Mouse (Mus musculus) frontal cortex, postnatal 14 days (tissue): ENCODE data around the gene Grik2.
"Not testable (repeated sequence)": the region's sequence is repeated elsewhere in the genome, so short reads cannot be mapped to it uniquely, and the experiment has no call there.

Experiments used
- DNase-seq, 2 experiments: peaks; one replicate each; pipeline ENCODE4 v3.0.0; 2022; ENCODE audit warnings: low spot score in 2 of 2

Gene Grik2

DNA sequence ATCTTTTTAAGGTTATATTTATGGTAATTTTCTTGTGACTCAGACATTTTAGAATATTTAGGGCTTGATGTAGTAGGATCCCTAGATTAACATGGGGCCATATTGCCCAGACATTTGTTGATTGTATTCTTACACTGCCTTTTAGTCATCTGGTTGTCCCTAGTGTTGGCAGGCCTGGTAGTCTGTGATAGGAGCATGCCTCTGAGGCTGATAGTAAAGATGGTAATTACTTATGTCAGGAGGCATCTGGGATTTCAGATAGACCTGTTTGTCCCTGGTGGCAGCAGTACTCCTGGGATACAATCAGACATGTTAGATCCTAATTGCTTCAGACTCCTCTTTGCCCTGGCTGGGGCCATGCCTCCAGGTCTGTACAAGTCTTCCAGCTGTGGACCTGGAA is 423.3 kb downstream of the Grik2 start:
- DNase-seq, result no peak

DNA sequence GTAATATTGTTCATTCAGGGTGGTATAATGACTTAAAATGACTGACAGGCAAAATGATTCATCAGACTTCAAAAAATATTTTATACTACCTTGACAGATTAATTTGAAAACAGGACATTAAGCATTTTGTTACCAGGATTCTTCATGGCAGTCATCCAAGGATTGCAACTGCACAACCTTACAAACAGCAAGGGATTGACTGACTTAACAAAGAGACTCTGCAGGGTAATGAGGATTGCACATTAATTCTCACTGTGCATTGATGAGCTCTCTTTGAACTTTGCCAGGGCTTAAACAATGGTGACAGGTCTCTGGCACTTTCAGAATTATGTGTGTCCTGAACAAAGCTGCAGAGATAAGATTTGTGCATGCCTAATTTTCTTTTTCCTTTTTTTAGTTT is 466.2 kb downstream of the Grik2 start:
- DNase-seq, result no peak

DNA sequence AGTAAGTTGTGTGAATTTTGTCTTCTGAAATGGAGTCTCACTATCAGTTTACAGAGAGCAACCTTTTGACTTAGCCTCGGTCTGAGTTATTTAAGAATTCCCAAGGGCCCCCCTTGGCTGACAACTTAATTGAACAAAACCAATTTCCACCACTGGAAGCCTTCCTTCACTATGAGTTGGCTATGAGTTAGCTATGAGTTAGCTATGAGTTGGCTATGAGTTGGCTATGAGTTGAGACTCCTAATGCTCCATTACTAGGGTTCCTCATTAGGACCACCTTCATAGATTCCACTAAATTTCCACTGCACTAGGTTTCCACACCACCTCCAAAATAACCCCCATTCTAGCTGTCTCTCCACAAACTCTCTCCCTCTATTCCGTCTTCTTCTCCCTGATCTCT is 468.7 kb downstream of the Grik2 start:
- DNase-seq, result no peak

DNA sequence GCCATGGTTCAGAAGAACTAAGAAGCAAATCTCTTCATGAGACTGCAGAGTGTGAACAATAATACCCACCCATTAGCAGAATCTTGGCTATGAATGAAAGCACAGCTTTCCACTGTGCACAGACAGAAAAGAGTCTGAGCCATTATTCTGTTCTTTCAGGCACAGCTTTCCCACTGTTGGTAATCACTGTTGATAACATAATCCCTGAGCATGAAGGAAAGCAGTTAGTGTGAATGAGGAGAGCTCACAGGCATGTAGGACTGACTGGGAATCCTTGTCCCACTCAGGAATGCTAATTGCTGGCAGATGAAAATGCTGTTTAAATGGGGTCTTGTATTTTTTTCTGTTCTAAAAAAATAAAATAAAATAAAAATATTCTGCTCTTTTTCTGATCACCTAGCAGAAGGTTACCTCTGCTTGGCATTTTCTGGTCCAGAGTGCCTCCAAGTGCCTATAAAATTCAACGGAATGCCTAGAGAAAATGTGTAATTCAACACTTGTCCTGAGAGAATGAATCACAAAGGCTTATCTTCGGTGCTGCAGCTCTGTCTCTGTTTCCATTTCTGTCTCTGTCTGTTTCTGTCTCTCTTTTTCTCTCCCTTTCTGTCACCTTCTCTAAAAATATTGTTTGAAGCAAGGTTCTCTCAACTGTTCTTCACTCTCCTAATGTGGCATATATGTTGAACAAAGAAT is 532.2 kb downstream of the Grik2 start:
- DNase-seq, result no peak

DNA sequence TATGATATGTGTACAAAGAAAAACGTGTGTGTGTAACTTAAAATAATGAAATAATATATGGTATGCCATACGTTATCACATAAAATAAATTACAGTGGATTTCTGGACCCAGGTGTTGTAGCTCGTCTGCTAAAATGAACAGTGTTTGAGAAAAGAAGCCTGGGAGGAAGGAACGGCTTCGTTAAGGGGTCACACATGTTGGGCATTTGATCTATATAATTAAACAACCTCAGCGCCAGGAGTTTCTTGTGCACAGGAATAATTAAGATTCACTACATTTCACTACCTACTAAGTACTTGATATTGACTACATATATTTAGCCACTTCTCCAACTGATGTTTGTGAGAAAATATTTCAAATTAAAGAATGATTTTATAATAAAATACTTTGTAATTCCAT is 551.2 kb downstream of the Grik2 start:
- not testable (repeated sequence) for DNase-seq

DNA sequence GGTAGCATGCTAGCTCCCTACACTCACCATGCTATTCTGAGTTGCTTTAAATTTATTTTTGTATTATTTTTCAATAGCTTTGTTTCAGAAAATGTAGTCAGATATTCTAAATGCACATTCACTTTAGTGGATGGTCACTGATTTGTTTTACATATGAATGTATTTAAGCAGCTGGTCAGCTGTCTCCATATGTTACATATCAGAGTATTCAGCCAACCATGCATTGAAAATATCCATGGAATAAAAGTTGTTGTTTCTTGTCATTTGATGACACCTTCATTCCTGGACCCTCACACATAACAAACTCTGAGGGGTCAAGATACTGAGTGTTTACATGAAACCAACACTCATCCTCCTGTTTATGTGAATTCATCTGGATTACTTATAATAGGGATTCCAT is 551.7 kb downstream of the Grik2 start:
- not testable (repeated sequence) for DNase-seq

DNA sequence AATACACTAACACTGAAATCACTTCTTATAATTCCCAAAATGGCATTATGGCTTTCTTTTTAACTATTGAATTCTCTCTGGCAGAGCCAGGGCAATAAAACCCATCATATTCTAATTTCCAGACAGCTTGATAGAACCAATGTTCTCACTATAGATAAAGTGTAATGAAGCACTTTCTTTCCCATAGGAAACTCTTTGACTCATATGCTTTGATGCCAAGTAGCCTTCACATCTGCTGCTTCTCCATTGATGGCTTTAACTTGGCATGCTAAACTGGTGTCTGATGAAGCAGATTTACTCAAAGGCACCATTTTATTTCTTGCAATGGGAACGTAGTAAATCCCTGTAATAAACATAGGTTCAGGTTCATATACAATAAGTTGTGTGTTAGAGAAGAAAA is 568.5 kb downstream of the Grik2 start:
- DNase-seq, result no peak

DNA sequence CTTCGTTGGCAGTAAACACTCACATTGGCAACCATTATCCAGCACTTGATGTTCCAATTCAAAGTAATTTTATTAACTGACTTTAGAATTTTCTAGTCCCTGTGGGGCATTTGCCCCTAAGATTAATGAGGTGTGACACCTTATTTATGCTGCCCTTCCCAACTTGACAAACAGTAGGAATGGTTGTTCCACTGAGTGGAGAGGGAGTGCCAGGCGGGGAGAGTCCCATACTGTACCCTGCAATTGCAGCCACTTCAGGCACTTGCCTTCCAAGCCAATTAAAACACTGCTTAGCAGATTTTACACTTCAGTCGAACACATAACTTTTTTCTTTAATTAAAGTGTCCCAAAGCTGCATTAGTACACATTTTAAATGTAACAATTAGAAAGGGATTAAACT is 568.9 kb downstream of the Grik2 start:
- no peak for DNase-seq

DNA sequence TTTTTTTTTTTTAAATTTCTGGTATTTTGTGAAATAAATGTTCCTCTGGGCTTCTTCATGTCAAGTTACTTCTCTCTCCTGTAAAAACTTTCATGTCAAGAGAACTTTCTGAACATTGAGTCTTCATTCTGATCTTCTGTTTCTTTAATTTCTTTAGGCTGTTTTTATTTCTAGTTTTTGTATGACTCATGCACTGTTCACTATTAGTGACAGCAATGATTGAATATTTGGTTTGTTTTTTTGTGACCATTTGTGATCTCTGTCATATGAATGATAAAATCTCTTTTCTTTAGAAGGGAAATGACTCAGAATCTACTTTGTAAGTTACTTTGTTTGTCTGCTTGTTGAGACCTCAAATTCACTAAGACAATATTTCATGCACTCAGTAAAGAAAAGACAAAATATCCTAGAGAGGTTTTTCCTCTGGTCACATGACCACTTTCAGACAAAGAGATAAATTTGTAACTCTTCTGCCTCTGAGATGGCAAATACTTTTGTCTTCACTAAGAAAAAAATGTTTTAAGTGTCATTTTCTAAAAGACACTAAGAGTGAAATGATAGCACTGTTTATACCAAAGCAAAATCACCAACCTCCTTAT is 596.7 kb downstream of the Grik2 start:
- DNase-seq, result no peak

DNA sequence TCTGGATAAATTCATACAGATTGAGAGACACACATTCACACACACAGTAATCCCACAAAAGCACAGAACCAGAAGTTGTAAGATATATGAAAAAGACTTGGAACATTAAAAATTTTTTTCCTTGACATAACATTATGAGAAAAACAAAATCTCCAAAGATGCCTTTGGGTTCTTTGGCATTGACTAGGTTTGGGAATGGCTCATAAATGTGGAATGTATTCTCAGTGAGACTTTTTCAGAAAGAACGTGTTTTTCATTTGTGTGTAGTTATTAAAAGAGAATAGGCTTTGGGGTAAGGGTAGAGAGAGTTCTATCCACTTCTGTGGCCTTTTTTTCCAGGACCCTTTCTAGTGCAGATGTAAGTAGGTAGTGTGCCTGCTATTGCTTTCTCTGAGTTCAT is 597.3 kb downstream of the Grik2 start:
- no peak for DNase-seq

DNA sequence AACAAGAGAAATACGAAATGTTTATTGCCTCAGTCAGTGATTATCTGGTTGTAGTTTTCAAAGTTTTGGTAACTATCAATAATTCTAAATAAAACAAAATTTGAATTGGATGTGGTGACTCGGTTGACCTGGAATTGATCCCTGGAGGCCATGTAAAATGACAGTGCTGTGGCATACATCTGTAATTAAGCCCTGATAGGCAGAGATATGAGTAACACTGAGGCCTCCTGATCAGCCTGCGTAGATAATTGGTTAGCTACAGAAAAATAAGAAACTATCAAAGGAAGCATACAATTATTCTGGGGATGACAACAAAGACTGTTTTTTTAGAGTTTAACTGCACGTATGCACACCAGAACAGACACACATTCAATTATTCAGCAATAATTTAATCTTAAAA is 634.4 kb downstream of the Grik2 start:
- DNase-seq, result no peak

DNA sequence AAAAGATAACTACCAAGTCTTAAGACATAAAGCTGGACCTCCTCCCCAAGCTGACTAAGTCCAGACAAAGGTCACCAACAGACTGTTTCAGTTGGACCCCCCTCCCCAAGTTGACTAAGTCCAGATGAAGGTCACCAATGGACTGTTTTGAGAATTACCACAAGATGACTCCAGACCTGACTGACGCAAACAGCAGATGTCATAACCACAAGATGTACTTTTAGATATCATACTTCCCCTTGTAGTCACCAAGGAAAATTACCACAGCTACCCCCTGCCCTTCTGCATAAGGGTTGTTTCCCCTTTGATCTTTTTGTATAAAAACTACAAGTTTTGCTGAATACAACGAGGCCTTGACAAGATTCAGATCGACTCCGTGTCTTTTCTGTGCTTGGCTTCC is 637.1 kb downstream of the Grik2 start:
- DNase-seq, result not testable (repeated sequence)

DNA sequence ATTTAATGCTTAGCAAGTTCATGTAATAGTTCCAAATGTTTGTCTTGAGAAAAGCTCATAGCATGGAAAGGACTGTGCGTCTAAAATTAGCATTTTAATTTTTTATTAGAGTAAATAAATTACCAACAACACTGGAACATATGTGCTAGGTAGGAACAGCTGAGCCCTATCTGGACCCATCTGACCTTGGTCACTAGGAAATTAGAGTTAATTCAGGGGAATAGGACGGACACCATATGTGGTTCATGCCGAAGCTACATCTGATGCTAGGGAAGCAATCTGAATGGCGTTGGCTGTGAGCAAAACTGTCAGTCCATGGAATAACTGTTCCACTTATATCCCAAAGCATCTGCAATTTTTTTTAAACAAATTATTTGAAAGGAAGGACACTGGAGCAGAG is 638.9 kb downstream of the Grik2 start:
- DNase-seq, result no peak

DNA sequence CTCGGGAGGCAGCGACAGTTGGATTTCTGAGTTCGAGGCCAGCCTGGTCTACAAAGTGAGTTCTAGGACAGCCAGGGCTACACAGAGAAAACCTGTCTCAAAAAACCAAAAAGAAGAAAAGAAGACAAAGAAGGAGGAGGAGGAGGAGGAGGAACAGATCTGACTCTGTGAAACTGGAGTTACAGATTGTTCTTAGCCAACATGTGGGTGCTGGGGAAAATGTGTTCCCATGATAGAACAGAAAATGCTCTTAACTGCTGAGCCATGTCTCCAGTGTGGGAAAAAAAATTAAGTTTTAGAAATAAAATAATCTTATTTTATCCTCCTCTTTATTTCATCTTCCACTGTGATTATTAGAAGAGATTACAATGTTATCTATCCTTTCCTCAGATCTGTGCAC is 645.9 kb downstream of the Grik2 start:
- no peak for DNase-seq

DNA sequence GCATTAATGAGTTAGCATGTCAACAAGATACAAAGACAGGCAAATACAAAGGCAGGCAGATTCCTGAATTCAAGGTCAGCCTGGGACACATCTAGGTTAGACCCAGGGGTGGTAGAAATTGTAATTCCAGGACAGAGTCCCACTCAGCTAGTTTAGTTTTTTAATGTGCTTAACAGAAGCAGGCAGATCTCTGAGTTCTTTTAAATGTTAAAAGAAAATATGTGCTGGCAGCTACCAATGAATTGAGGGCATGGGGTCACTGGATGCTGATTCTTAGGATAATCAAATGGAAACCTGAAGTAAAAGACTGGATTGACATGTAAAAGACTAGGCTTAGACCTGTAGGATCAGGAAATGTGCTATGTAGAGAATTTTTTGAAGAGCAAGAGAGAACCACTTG is 651.8 kb downstream of the Grik2 start:
- DNase-seq, result no peak

DNA sequence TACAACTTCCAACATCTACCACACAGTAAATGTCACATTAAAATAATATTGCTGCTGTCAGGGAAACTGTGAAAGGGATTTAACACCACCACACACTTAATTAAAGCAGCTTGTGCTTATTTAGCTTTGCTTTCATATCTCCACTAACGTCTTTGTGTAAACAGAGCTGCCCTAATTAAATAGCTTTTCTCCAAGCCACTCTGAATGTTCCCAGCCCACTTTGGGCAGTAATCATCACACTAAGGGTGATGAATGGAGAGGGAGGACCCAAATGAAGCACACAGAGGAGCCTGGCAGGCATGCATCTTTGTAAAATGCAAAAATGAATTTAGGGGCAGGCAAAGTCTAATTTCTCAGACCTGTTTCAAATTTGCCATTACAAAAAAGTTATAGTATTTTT is 657.3 kb downstream of the Grik2 start:
- no peak for DNase-seq

DNA sequence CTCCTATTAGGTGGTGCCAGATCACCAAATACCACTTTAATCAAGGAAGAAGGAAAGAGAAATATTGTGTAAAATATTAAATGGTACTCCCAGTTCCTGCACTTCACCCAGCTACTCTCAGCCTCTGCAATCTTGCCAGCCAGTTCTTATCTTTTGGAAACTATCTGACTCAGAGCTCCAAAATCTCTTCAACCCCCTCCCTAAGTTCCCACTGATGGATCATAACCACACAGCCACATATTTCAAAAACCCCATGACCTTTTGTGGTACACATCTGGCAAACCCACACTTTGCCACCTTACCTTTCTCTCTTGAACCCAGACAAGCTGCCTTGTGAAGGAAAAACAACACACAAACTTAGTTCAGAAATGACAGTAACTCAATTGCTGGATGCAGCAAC is 738.2 kb downstream of the Grik2 start:
- no peak for DNase-seq

DNA sequence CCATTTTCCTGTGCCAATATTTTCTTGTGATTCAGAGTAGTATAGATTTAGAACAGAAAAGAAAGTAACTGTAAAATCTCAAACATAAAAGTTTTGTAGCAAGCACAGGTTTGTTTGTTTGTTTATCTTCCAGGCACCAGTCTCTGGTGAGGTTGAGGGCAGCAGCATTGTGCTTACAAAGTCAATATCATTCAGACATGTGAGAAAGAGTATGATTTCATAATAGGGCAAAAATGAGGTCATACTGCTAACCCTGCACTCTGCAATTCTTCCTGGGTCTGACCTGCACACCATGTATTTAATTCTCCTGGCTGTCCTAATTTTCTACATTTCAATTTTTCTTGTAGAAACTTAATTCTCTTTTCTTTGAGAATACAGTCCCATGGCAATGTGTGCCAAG is 739.2 kb downstream of the Grik2 start:
- no peak for DNase-seq
